Comparison of ENCODE assay signal across 15 mouse cellular contexts in genomic region chr16:58453820-58454219, GRCm38 (mm10). TPM values are rescaled to one million over a fixed set of nuclear protein-coding genes. Genes with fewer than 3 reads are reported as not detected.
A peak's percentile ranks its signal among the peaks of the same experiment; 100 is the strongest.
DNase-seq lines count a peak whose midpoint lies in the region; ATAC-seq and TF ChIP-seq lines count a peak whose summit lies in the region.
"Had no signal": no experiment of that assay in that cellular context is flagged by ENCODE, and none has a peak within 500 bp of the region (broad histone marks: within the 10 kb centered on the region; RNA-seq: fewer than 3 reads in every experiment).

No protein-coding gene starts in this region.

- no peaks in the 10 kb centered on the region; the same call in 1 of the 2 replicates for H3K36me3 ChIP-seq in heart, adult 2 months (ENCODE audit: control insufficient read depth, insufficient read depth, low read length)
- peaks cover 71% of the 10 kb centered on the region for H3K36me3 ChIP-seq in heart, embryonic 14.5 days (ENCODE audit: control insufficient read depth, insufficient read depth, low read length)
- peaks cover 0 to 28% of the 10 kb centered on the region in 2 experiments; a peak in 2 of 4 replicates for H3K36me3 ChIP-seq in MEL (ENCODE audit: control insufficient read depth in 1 of 2, insufficient read depth in 2 of 2, low read length in 2 of 2)
- 0 out of 2 replicates have a peak, but pooled peaks cover 4% of the 10 kb centered on the region for H3K36me3 ChIP-seq in liver, embryonic 15.5 days (replicated peaks)
- 0 out of 2 replicates have a peak, but pooled peaks cover 7% of the 10 kb centered on the region for H3K36me3 ChIP-seq in stomach, postnatal 0 days (ENCODE audit: control insufficient read depth, insufficient read depth, low read length)

- no peak overlapping the region for H3K9ac ChIP-seq in heart, adult 2 months (ENCODE audit: low read depth, low read length)
- no peak overlapping the region for H3K9ac ChIP-seq in heart, embryonic 14.5 days (ENCODE audit: low read length)
- no peak overlapping the region for H3K9ac ChIP-seq in MEL (ENCODE audit: control insufficient read depth, low read depth, low read length, poor library complexity, severe bottlenecking)
- 0 out of 2 replicates have a peak overlapping the region, but pooled peaks have one; percentile 42 for H3K9ac ChIP-seq in liver, embryonic 15.5 days
- H3K9ac ChIP-seq in stomach, postnatal 0 days (ENCODE audit: low read length), result no peak overlapping the region
- H3K9ac ChIP-seq: embryonic facial prominence, embryonic 12.5 days; hindbrain, embryonic 13.5 days; limb, embryonic 15.5 days had no signal

- ATAC-seq in heart, embryonic 14.5 days (ENCODE audit: insufficient number of reproducible peaks, insufficient read depth, low FRiP score, low read depth), result no peak
- 0 out of 2 replicates have a peak, but pooled peaks have one; percentile 4 for ATAC-seq in liver, embryonic 15.5 days (ENCODE audit: insufficient read depth)
- no peak for ATAC-seq in stomach, postnatal 0 days (ENCODE audit: low FRiP score, low TSS enrichment)

- intact Hi-C loops in heart, adult 2 months (cut with DNase I), result loop anchor here (1.0 to 10.0 kb wide), 3 partner anchors 170 to 819 kb away; no protein-coding TSS in a partner anchor
- intact Hi-C loops in heart, postnatal 10 days (cut with DNase I), result loop anchor here (1.0 to 5.0 kb wide), 5 partner anchors 170 to 948 kb away; partner anchors contain the start of gene Cldnd1

- DNase-seq in heart, adult 2 months, result no peak
- no peak for DNase-seq in heart, adult 9 months (ENCODE audit: low spot score in 2 of 2)
- DNase-seq in heart, postnatal 10 days, result no peak
- peak; percentile 61 for DNase-seq in MEL (ENCODE audit: low read depth, low spot score)
- DNase-seq in adrenal gland, postnatal 36 days, result no peak
- no peak for DNase-seq in stomach, postnatal 0 days (ENCODE audit: low spot score)
- DNase-seq: layer of hippocampus, adult 9-11 months had no signal

- TF ChIP-seq EP300 in heart, adult 2 months (IDR thresholded peaks at IDR 0.05; ENCODE audit: insufficient read depth, low read depth, low read length), result no peak
- TF ChIP-seq EP300 in MEL (IDR thresholded peaks at IDR 0.05; ENCODE audit: low read depth in 1 of 2, low read length in 2 of 2), result peak; percentile 74 to 80
- no peak for TF ChIP-seq EP300 in stomach, postnatal 0 days (optimal IDR thresholded peaks at IDR 0.05)

- no peak overlapping the region for H3K4me3 ChIP-seq in heart, adult 2 months
- no peak overlapping the region for H3K4me3 ChIP-seq in heart, embryonic 14.5 days (ENCODE audit: control insufficient read depth in 1 of 2, insufficient read depth in 1 of 2, low read depth in 1 of 2, low read length in 2 of 2)
- no peak overlapping the region for H3K4me3 ChIP-seq in MEL (ENCODE audit: control insufficient read depth in 1 of 2, insufficient read depth in 1 of 2, low read depth in 2 of 2, low read length in 2 of 2)
- no peak overlapping the region for H3K4me3 ChIP-seq in liver, embryonic 15.5 days (replicated peaks)
- H3K4me3 ChIP-seq in stomach, postnatal 0 days (ENCODE audit: low read depth, low read length), result no peak overlapping the region
- H3K4me3 ChIP-seq: embryonic facial prominence, embryonic 12.5 days; hindbrain, embryonic 13.5 days; limb, embryonic 10.5 days; limb, embryonic 15.5 days had no signal

- peaks cover 4% of the 10 kb centered on the region for H3K4me1 ChIP-seq in heart, adult 2 months (ENCODE audit: control insufficient read depth, insufficient read depth, low read length)
- peaks cover 3 to 16% of the 10 kb centered on the region in 2 experiments; a peak in 3 of 4 replicates for H3K4me1 ChIP-seq in heart, embryonic 14.5 days (ENCODE audit: control insufficient read depth in 2 of 2, insufficient read depth in 2 of 2, low read length in 2 of 2)
- H3K4me1 ChIP-seq in MEL (ENCODE audit: control insufficient read depth in 1 of 2, insufficient read depth in 2 of 2, low read length in 2 of 2), result peaks cover 15 to 23% of the 10 kb centered on the region in 2 experiments
- peaks cover 60% of the 10 kb centered on the region for H3K4me1 ChIP-seq in liver, embryonic 15.5 days (replicated peaks)
- H3K4me1 ChIP-seq in stomach, postnatal 0 days (replicated peaks; ENCODE audit: control insufficient read depth, insufficient read depth), result no peaks in the 10 kb centered on the region
- H3K4me1 ChIP-seq: embryonic facial prominence, embryonic 12.5 days; hindbrain, embryonic 13.5 days; limb, embryonic 10.5 days; limb, embryonic 15.5 days had no signal

- TF ChIP-seq CTCF in heart, adult 2 months (IDR thresholded peaks at IDR 0.05), result no peak
- no peak for TF ChIP-seq CTCF in MEL (IDR thresholded peaks at IDR 0.05 in 2 of 3, conservative IDR thresholded peaks at IDR 0.05 in 1 of 3; ENCODE audit: control insufficient read depth in 1 of 3, insufficient read depth in 1 of 3, low read depth in 2 of 3, low read length in 3 of 3, poor library complexity in 1 of 3, severe bottlenecking in 1 of 3)
- no peak for TF ChIP-seq CTCF in stomach, postnatal 0 days (IDR thresholded peaks at IDR 0.05; ENCODE audit: low read depth)

- H3K9me3 ChIP-seq in heart, embryonic 14.5 days (ENCODE audit: control insufficient read depth, low read length), result no peaks in the 10 kb centered on the region
- H3K9me3 ChIP-seq in MEL (replicated peaks; ENCODE audit: insufficient read depth, low read length), result no peaks in the 10 kb centered on the region
- H3K9me3 ChIP-seq in liver, embryonic 15.5 days (replicated peaks), result no peaks in the 10 kb centered on the region
- no peaks in the 10 kb centered on the region for H3K9me3 ChIP-seq in stomach, postnatal 0 days (ENCODE audit: control insufficient read depth, low read length)
- H3K9me3 ChIP-seq: embryonic facial prominence, embryonic 12.5 days; hindbrain, embryonic 13.5 days; limb, embryonic 10.5 days; limb, embryonic 15.5 days; megakaryocyte, embryonic 14.5 days had no signal

- peak overlapping the region; percentile 26; the same call in 1 of the 2 replicates for H3K27ac ChIP-seq in heart, adult 2 months
- peak overlapping the region; percentile 77 to 78 for H3K27ac ChIP-seq in heart, embryonic 14.5 days (replicated peaks in 1 of 2; ENCODE audit: control insufficient read depth in 1 of 2, insufficient read depth in 1 of 2, low read depth in 2 of 2, low read length in 2 of 2)
- H3K27ac ChIP-seq in MEL (ENCODE audit: control insufficient read depth, low read depth, low read length), result peak overlapping the region; percentile 29
- peak overlapping the region; percentile 88 for H3K27ac ChIP-seq in liver, embryonic 15.5 days (replicated peaks)
- H3K27ac ChIP-seq in stomach, postnatal 0 days (replicated peaks), result no peak overlapping the region
- H3K27ac ChIP-seq: embryonic facial prominence, embryonic 12.5 days; hindbrain, embryonic 13.5 days; limb, embryonic 10.5 days; limb, embryonic 15.5 days had no signal

- no peaks in the 10 kb centered on the region for H3K79me2 ChIP-seq in heart, adult 2 months (replicated peaks; ENCODE audit: control insufficient read depth, insufficient read depth, low read length)
- no peaks in the 10 kb centered on the region for H3K79me2 ChIP-seq in MEL (ENCODE audit: control insufficient read depth, insufficient read depth, low read length, poor library complexity)

- no peak for TF ChIP-seq RAD21 in MEL (IDR thresholded peaks at IDR 0.05; ENCODE audit: low read depth, low read length)

- no peak for TF ChIP-seq POLR2A in heart, adult 2 months (IDR thresholded peaks at IDR 0.05; ENCODE audit: insufficient read depth, low read depth, low read length)
- TF ChIP-seq POLR2A in MEL (IDR thresholded peaks at IDR 0.05; ENCODE audit: control insufficient read depth in 1 of 2, insufficient read depth in 1 of 2, low read depth in 1 of 2, low read length in 2 of 2, poor library complexity in 1 of 2), result no peak

- no peaks in the 10 kb centered on the region for H3K27me3 ChIP-seq in heart, adult 2 months (ENCODE audit: control insufficient read depth, insufficient read depth, low read length)
- no peaks in the 10 kb centered on the region for H3K27me3 ChIP-seq in heart, embryonic 14.5 days (ENCODE audit: control insufficient read depth, insufficient read depth, low read length)
- H3K27me3 ChIP-seq in MEL (ENCODE audit: control insufficient read depth in 1 of 2, insufficient read depth in 2 of 2, low read length in 2 of 2), result no peaks in the 10 kb centered on the region
- H3K27me3 ChIP-seq in liver, embryonic 15.5 days, result no peaks in the 10 kb centered on the region
- H3K27me3 ChIP-seq in stomach, postnatal 0 days (ENCODE audit: control insufficient read depth, insufficient read depth, low read length), result no peaks in the 10 kb centered on the region
- H3K27me3 ChIP-seq: CH12.LX; embryonic facial prominence, embryonic 12.5 days; hindbrain, embryonic 13.5 days; limb, embryonic 15.5 days; megakaryocyte, embryonic 14.5 days had no signal

- no peak overlapping the region for H3K4me2 ChIP-seq in heart, embryonic 14.5 days (ENCODE audit: low read length)
- 0 out of 2 replicates have a peak overlapping the region, but pooled peaks have one; percentile 2 for H3K4me2 ChIP-seq in liver, embryonic 15.5 days
- no peak overlapping the region for H3K4me2 ChIP-seq in stomach, postnatal 0 days (replicated peaks; ENCODE audit: low read depth)
- H3K4me2 ChIP-seq: embryonic facial prominence, embryonic 12.5 days; hindbrain, embryonic 13.5 days; limb, embryonic 15.5 days had no signal

TF ChIP-seq in MEL, 35 proteins besides CTCF, POLR2A, EP300 and RAD21 (continues in another document):
- TF ChIP-seq HCFC1 (IDR thresholded peaks at IDR 0.05; ENCODE audit: low read depth, low read length), result no peak
- TF ChIP-seq MAZ (IDR thresholded peaks at IDR 0.05; ENCODE audit: low read depth, low read length), result no peak
- peak; percentile 41; the same call in 1 of the 2 replicates for TF ChIP-seq GATA1 (IDR thresholded peaks at IDR 0.05; ENCODE audit: low read depth, low read length)
- no peak; the same call in 1 of the 2 replicates for TF ChIP-seq SMC3 (IDR thresholded peaks at IDR 0.05; ENCODE audit: low read depth, low read length)
- peak; percentile 32; the same call in 1 of the 2 replicates for TF ChIP-seq TCF12 (IDR thresholded peaks at IDR 0.05; ENCODE audit: low read depth, low read length)
- TF ChIP-seq NRF1 (IDR thresholded peaks at IDR 0.05; ENCODE audit: insufficient read depth, low read depth, low read length, poor library complexity, severe bottlenecking), result no peak
- no peak for TF ChIP-seq NELFE (IDR thresholded peaks at IDR 0.05; ENCODE audit: low read depth, low read length)

RNA-seq across cellular contexts. Expression of gene Dcbld2, which starts 45.6 kb away (rescaled TPM):
- total RNA-seq in heart, adult 2 months (2021), result 10 to 100 TPM; 14.0 to 16.8 TPM
- 9.0 and 17.8 TPM in 2 replicates for polyA plus RNA-seq in heart, adult 2 months (2012; rRNA removed)
- polyA plus RNA-seq in heart, embryonic 14.5 days (2014; fragmentation: Nextera tagmentation; extraction: Ambion mirVana), result 21.1 and 23.7 TPM in 2 replicates
- 10 to 100 TPM; 21.2 to 26.2 TPM for total RNA-seq in heart, postnatal 10 days (2021)
- 3.0 and 3.5 TPM in 2 replicates for total RNA-seq in MEL (2012; rRNA removed)
- polyA plus RNA-seq in MEL (2012; ENCODE audit: insufficient read depth in 1 of 2, insufficient read length in 2 of 2, low read depth in 1 of 2, low replicate concordance in 2 of 2, missing spikeins in 1 of 2), result 1 to 10 TPM in 1 of 2 experiments, not detected in 1; 9.4 TPM
- 0.76 and 1.2 TPM in 2 replicates for polyA plus RNA-seq in liver, embryonic 15.5 days (2015; fragmentation: Nextera tagmentation; extraction: Ambion mirVana)
- 10 to 100 TPM in 1 of 2 experiments, 1 to 10 TPM in 1; 9.4 to 12.8 TPM for total RNA-seq in adrenal gland, postnatal 36 days (2021)
- 3.7 and 4.5 TPM in 2 replicates for polyA plus RNA-seq in stomach, postnatal 0 days (2015; fragmentation: Nextera tagmentation; extraction: Ambion mirVana)
